Mouse (Mus musculus) liver (tissue): ENCODE results near the gene Ifna5.
"Not testable (repeated sequence)": the region's sequence is repeated elsewhere in the genome, so short reads cannot be mapped to it uniquely, and the experiment has no call there.

ENCODE experiments used
- DNase-seq: peaks from one replicate; pipeline ENCODE4 v3.0.0-alpha.2; 2020; ENCODE audit warnings: mixed read lengths

The Ifna5 gene

GRCm38 (mm10) chr4:88835225-88835624 is at the start of gene Ifna5:
Gene Ifna5 (plus strand): TSS chr4:88835525.
- DNase-seq = not testable (repeated sequence)

GRCm38 (mm10) chr4:88788402-88788801 is 46.9 kb upstream of the Ifna5 start, which contains the start of gene Gm13277:
Gene Gm13277 (plus strand): TSS chr4:88788632.
- not testable (repeated sequence) for DNase-seq

DNA sequence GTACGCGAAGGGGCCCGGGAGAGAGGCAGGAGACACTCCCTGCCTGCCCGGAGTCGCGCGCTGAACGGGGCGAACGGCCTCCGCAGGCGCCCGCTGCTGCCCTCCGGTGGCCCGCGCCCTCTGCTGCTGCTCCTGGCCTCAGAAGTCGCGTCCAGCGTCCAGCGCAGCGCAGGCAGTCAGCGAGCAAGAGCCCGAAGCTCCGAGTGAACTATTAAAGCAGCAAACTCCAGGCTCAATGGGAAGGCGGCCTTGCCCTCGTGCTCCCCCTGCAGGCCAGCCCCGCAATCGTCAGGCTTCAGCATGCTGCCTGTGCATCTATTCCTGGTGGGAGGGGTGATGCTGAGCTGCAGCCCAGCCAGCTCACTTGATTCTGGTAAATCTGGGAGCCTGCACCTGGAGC is 44.1 kb upstream of the Ifna5 start, which contains the start of gene Gm13278:
Gm13278 (plus strand) TSS at position 301 of the 400 bp plus-strand sequence.
- not testable (repeated sequence) for DNase-seq

DNA sequence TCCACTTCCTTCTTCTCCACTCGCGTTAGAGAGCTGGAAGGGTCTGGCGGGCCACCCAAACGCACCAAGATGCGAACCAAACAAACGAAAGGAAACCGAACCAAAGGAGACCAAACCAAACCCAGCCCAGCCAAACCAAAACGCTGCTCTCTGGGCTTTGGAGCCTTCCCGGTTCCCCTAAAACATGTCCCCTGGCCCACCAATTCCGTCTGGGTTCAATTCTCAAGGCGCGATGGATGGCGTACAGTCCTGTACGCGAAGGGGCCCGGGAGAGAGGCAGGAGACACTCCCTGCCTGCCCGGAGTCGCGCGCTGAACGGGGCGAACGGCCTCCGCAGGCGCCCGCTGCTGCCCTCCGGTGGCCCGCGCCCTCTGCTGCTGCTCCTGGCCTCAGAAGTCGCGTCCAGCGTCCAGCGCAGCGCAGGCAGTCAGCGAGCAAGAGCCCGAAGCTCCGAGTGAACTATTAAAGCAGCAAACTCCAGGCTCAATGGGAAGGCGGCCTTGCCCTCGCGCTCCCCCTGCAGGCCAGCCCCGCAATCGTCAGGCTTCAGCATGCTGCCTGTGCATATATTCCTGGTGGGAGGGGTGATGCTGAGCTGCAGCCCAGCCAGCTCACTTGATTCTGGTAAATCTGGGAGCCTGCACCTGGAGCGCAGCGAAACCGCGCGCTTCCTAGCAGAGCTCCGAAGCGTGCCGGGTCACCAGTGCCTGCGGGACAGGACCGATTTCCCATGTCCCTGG is 41.2 kb upstream of the Ifna5 start, which contains the start of gene Gm13275:
Gm13275 (plus strand) TSS at position 552 of the 740 bp plus-strand sequence.
- not testable (repeated sequence) for DNase-seq

DNA sequence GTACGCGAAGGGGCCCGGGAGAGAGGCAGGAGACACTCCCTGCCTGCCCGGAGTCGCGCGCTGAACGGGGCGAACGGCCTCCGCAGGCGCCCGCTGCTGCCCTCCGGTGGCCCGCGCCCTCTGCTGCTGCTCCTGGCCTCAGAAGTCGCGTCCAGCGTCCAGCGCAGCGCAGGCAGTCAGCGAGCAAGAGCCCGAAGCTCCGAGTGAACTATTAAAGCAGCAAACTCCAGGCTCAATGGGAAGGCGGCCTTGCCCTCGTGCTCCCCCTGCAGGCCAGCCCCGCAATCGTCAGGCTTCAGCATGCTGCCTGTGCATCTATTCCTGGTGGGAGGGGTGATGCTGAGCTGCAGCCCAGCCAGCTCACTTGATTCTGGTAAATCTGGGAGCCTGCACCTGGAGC is 38.2 kb upstream of the Ifna5 start, which contains the start of gene Gm13279:
Gm13279 (plus strand) TSS at position 301 of the 400 bp plus-strand sequence.
- not testable (repeated sequence) for DNase-seq

DNA sequence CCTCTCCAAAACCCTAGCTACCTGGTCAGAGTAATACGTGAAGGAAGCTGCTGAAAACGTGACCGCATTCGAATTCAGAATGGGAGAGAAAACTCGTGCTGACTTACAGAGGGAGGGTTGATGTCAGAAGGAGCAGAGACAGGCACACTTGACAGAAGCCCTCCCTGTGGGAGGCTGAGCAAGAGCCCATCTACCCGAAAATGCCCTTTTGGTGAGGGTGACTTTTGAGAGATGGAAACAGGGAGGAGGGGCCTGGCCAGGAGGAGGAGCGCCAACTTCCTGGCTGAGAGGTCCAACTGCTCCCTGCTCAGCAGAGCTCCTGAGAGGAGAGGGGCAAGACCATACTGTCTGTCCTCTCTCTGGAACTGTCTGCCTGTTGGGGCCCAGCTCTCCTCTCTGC is 36.0 kb upstream of the Ifna5 start, which contains the start of gene Gm13285:
Gm13285 (plus strand) TSS at position 301 of the 400 bp plus-strand sequence.
- not testable (repeated sequence) for DNase-seq

DNA sequence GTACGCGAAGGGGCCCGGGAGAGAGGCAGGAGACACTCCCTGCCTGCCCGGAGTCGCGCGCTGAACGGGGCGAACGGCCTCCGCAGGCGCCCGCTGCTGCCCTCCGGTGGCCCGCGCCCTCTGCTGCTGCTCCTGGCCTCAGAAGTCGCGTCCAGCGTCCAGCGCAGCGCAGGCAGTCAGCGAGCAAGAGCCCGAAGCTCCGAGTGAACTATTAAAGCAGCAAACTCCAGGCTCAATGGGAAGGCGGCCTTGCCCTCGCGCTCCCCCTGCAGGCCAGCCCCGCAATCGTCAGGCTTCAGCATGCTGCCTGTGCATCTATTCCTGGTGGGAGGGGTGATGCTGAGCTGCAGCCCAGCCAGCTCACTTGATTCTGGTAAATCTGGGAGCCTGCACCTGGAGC is 32.4 kb upstream of the Ifna5 start, which contains the start of gene Gm13287:
Gm13287 (plus strand) TSS at position 301 of the 400 bp plus-strand sequence.
- DNase-seq = not testable (repeated sequence)

DNA sequence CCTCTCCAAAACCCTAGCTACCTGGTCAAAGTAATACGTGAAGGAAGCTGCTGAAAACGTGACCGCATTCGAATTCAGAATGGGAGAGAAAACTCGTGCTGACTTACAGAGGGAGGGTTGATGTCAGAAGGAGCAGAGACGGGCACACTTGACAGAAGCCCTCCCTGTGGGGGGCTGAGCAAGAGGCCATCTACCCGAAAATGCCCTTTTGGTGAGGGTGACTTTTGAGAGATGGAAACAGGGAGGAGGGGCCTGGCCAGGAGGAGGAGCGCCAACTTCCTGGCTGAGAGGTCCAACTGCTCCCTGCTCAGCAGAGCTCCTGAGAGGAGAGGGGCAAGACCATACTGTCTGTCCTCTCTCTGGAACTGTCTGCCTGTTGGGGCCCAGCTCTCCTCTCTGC is 30.1 kb upstream of the Ifna5 start, which contains the start of gene Gm13288:
Gm13288 (plus strand) TSS at position 301 of the 400 bp plus-strand sequence.
- not testable (repeated sequence) for DNase-seq

DNA sequence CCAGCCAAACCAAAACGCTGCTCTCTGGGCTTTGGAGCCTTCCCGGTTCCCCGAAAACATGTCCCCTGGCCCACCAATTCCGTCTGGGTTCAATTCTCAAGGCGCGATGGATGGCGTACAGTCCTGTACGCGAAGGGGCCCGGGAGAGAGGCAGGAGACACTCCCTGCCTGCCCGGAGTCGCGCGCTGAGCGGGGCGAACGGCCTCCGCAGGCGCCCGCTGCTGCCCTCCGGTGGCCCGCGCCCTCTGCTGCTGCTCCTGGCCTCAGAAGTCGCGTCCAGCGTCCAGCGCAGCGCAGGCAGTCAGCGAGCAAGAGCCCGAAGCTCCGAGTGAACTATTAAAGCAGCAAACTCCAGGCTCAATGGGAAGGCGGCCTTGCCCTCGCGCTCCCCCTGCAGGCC is 29.6 kb upstream of the Ifna5 start:
- DNase-seq = not testable (repeated sequence)

DNA sequence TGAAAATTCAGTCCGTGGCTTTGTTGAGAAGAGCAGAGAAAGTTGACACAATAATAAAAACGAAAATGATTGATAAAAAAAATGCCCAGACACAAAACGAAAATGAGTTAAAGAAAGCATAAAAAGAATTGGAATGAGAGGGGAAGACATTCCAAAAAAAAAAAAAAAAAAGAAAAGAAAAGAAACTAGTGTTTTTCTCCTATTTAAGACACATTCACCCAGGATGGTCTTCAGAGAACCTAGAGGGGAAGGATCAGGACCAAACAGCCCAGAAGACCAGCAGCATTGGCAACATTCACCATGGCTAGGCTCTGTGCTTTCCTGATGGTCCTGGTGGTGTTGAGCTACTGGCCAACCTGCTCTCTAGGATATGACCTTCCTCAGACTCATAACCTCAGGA is 19.4 kb upstream of the Ifna5 start, which contains the start of gene Ifna7:
Ifna7 (plus strand) TSS at position 301 of the 400 bp plus-strand sequence.
- DNase-seq = no peak

DNA sequence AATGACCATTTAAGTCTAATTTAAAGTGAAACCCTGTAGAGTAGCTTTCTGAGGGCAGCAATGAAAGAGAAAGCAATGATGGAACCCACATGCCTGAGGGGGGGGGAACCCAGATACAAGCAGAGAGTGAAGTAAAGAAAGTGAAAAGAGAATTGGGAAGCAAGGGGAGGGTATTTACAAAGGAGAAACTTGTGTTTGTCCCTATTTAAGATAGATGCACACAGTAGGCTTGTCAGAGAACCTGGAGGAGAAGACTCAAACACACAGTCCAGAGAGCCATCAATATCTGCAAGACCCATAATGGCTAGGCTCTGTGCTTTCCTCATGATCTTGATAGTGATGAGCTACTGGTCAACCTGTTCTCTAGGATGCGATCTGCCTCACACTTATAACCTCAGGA is 15.7 kb upstream of the Ifna5 start, which contains the start of gene Ifna11:
Ifna11 (plus strand) TSS at position 301 of the 400 bp plus-strand sequence.
- no peak for DNase-seq

- DNase-seq = no peak
These were observed 12.3 kb upstream of the Ifna5 start for GRCm38 (mm10) chr4:88822995-88823394.

DNA sequence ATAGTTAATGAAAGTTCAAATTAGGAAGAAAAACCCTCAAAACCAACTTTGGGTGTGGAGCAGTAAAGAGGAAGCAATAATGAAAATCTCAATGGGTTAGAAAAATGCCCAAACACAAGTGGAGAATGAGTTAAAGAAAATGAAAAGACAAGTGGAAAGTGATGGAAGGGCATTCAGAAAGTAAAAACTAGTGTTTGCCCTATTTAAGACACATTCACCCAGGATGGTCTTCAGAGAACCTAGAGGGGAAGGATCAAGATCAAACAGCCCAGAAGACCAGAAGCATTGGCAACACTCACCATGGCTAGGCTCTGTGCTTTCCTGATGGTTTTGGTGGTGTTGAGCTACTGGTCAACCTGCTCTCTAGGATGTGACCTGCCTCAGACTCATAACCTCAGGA is 8.2 kb upstream of the Ifna5 start, which contains the start of gene Ifna6:
Ifna6 (plus strand) TSS at position 301 of the 400 bp plus-strand sequence.
- DNase-seq = not testable (repeated sequence)

GRCm38 (mm10) chr4:88830523-88830922 is 4.8 kb upstream of the Ifna5 start:
- no peak for DNase-seq

- DNase-seq = no peak
These were observed 3.5 kb downstream of the Ifna5 start for GRCm38 (mm10) chr4:88838828-88839227.

DNA sequence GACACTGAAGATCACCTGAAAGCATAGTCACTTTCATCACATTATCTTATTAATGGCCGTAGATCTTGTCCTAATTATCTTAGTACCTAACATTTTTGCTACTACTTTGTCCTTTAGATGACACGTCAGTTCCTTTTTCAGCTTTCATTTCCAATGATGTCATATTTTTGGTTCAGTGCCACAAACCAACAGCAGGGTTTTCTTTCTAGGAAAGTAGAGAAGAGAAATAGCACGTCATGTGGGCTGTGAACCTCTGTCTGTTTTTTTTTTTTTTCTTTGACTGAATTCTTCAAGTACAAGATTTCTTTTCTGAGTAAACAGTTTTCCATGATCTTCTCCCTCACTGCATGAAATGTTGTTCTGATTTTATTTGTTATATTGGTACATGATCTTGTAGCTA is 4.7 kb downstream of the Ifna5 start:
- no peak for DNase-seq

- no peak for DNase-seq
These were observed 6.2 kb downstream of the Ifna5 start, which contains the start of gene Ifna4 for GRCm38 (mm10) chr4:88841438-88841911. Gene Ifna4 (plus strand): TSS chr4:88841861.

DNA sequence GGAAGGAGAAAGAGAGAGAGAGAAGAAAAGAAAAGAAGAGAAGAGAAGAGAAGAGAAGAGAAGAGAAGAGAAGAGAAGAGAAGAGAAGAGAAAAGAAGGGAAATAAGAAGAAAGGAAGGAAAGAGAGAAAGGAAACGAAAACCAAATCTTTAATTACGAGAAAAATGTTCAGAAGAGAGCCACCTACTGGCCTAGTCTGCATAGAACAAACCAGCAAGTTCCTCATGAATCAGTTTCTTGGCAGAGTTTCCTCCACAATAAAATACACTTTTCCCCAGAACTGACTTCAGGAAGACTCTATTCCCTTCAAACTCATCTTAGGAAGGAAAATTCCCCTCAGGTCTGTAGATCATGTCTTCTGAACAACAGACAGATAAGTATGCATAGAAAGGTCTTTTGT is 10.0 kb downstream of the Ifna5 start:
- DNase-seq = no peak

- DNase-seq = no peak
These were observed 14.4 kb downstream of the Ifna5 start, which contains the start of gene Ifna1 for GRCm38 (mm10) chr4:88849698-88850097. Gene Ifna1 (plus strand): TSS chr4:88850087.

DNA sequence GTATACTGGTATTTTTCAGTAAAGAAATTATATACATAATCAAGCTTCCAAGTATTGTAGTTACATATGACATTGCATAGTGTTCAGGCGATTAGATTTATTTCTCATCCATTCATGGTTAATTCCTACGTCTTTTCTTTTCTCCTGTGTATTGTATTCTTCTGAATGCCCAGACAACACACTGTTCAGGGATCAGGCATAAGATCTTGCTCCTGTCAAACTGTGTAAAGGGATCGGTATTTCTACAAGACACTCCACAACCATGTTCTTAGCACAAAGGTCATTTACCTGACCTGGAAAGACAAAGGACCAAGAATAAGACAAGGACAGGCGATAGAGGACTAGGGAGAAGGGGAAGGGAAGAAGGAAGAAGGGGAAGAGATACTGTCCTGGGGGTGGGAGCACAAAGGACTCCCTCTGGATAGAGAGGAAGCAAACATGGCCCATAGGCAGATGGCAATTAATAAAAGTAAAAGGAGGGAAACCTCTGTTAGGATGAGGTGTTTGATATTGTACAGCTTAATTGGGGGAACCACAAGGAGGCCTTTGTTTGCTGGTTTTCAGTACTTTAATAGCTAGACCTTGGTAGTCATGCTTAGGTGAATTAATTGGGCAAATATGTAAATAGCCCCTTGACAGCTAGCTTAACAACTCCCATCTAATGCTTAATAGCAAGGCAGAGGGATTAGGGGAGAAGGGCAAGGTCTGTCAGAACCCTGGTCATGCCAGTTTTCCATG is 15.9 kb downstream of the Ifna5 start:
- DNase-seq = no peak

DNA sequence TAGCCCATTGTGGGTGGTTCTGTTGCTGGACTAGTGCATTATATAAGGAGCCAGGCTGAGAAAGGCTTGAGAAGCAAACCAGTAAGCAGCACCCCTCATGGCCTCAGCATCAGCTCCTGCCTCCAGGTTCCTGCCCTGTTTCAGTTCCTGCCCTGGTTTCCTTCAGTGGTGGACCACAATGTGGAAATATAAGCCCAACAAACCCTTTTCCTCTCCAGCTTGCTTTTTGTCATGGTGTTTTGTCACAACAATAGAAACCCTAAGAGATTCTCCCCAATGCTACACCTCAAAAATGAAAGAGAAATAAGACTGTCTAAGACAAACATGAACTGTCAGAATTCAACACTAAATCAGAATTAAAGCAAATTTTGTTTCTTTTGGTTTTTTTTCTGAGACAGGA is 23.9 kb downstream of the Ifna5 start:
- DNase-seq = no peak

DNA sequence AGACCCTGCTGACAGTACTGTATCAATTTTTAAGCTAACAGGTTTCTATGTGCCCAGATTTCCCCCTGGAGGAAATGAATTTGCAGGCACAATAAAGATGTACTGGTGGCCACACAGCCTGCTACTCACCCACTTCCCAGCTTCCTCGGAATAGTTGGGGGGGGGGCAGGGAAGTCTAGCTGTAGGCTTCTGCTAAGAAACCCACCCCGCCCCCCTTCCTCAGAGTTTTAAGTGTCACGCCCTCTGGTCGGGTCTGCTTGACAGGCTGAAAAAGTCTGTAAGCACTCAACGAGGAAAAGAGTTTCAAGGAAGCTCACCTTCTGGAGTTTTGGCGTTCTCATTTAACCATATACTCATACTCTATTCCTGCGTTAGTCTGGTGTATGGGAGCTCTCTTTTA is 28.0 kb downstream of the Ifna5 start:
- DNase-seq = no peak

GRCm38 (mm10) chr4:88864599-88864998 is 29.3 kb downstream of the Ifna5 start:
- peak; percentile 13 for DNase-seq
